23 mouse cellular contexts compared by ENCODE assay signal in the genomic region with DNA sequence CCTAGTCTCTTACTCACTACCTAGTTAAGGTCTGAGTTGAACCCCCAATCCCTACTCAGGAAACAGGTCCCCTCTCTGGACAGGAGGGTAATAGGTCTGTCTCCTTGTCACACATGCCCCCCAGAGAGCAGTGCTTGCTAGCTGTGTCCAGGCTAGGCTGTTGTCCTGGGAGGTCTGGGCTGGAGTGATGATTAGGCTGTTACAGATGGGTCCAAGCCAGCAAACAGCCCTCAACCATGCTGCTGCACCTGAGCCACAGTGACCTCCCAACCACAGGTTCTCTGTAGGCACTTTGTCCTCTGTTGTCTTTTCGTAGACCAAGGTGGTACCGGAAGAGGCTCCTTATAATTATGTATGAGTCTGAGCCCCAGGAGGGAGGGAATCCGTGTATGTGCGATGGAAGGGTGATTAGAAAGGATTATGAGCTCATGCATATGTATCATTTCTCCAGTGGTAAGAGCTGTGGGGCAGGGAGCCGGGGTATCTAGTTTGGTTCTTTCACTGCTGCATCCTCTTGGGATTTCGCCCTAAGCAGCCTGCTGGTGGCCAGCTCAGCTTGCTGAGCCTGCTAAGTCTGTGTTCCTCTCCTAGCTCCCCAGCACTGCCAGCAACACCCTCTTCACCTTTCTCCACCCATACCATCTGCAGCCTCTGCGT. TPM values are rescaled to one million over a fixed set of nuclear protein-coding genes. Genes with fewer than 3 reads are reported as not detected.
DNase-seq lines count a peak whose midpoint lies in the region; ATAC-seq and TF ChIP-seq lines count a peak whose summit lies in the region.
"Had no signal": no experiment of that assay in that cellular context is flagged by ENCODE, and none has a peak within 500 bp of the region (broad histone marks: within the 10 kb centered on the region; RNA-seq: fewer than 3 reads in every experiment).

No protein-coding gene starts in this region.

- H3K27ac ChIP-seq in forebrain, embryonic 11.5 days (ENCODE audit: low read depth, low read length), result no peak overlapping the region
- H3K27ac ChIP-seq in forebrain, embryonic 15.5 days (replicated peaks), result no peak overlapping the region
- H3K27ac ChIP-seq in midbrain, embryonic 10.5 days (replicated peaks), result peak overlapping the region; percentile 80
- H3K27ac ChIP-seq in midbrain, postnatal 0 days (ENCODE audit: low read depth, low read length), result no peak overlapping the region
- H3K27ac ChIP-seq in midbrain, embryonic 11.5 days (ENCODE audit: low read depth, low read length), result peak overlapping the region; percentile 59
- H3K27ac ChIP-seq: heart, embryonic 13.5 days; layer of hippocampus, adult 2 months; stomach, embryonic 15.5 days had no signal

- H3K36me3 ChIP-seq in forebrain, embryonic 11.5 days (ENCODE audit: control insufficient read depth, insufficient read depth, low read length), result no peaks in the 10 kb centered on the region
- no peaks in the 10 kb centered on the region for H3K36me3 ChIP-seq in forebrain, embryonic 15.5 days
- H3K36me3 ChIP-seq in midbrain, embryonic 10.5 days, result peaks cover 22% of the 10 kb centered on the region; the same call in 1 of the 2 replicates
- peaks cover 13% of the 10 kb centered on the region for H3K36me3 ChIP-seq in midbrain, postnatal 0 days (ENCODE audit: insufficient read depth, low read length)
- no peaks in the 10 kb centered on the region for H3K36me3 ChIP-seq in midbrain, embryonic 11.5 days (ENCODE audit: control insufficient read depth, insufficient read depth, low read length)

- no peaks in the 10 kb centered on the region for H3K4me1 ChIP-seq in forebrain, embryonic 11.5 days (replicated peaks; ENCODE audit: control insufficient read depth, insufficient read depth, low read length)
- peaks cover 10% of the 10 kb centered on the region; the same call in 1 of the 2 replicates for H3K4me1 ChIP-seq in forebrain, embryonic 15.5 days
- H3K4me1 ChIP-seq in midbrain, embryonic 10.5 days, result peaks cover 27% of the 10 kb centered on the region
- H3K4me1 ChIP-seq in midbrain, postnatal 0 days (ENCODE audit: insufficient read depth, low read length), result no peaks in the 10 kb centered on the region
- H3K4me1 ChIP-seq in midbrain, embryonic 11.5 days (ENCODE audit: control insufficient read depth, insufficient read depth, low read length), result peaks cover 12% of the 10 kb centered on the region
- H3K4me1 ChIP-seq: heart, embryonic 13.5 days; stomach, embryonic 15.5 days had no signal

- 54% methylated on average over 7 of the region's 7 CpGs for WGBS in forebrain, embryonic 11.5 days
- 31% methylated on average over 7 of the region's 7 CpGs for WGBS in forebrain, embryonic 15.5 days
- WGBS in midbrain, embryonic 10.5 days, result 56% methylated on average over 7 of the region's 7 CpGs
- 21% methylated on average over 7 of the region's 7 CpGs for WGBS in midbrain, postnatal 0 days
- WGBS in midbrain, embryonic 11.5 days, result 33% methylated on average over 7 of the region's 7 CpGs

- H3K4me2 ChIP-seq in forebrain, embryonic 11.5 days (ENCODE audit: low read depth, low read length, severe bottlenecking), result no peak overlapping the region
- no peak overlapping the region for H3K4me2 ChIP-seq in forebrain, embryonic 15.5 days (replicated peaks)
- H3K4me2 ChIP-seq in midbrain, postnatal 0 days (ENCODE audit: low read depth, low read length, poor library complexity, severe bottlenecking), result no peak overlapping the region
- H3K4me2 ChIP-seq in midbrain, embryonic 11.5 days, result no peak overlapping the region
- H3K4me2 ChIP-seq: heart, embryonic 13.5 days; stomach, embryonic 15.5 days had no signal

- H3K9me3 ChIP-seq in forebrain, embryonic 11.5 days (ENCODE audit: control insufficient read depth, low read length), result no peaks in the 10 kb centered on the region
- no peaks in the 10 kb centered on the region for H3K9me3 ChIP-seq in forebrain, embryonic 15.5 days
- no peaks in the 10 kb centered on the region for H3K9me3 ChIP-seq in midbrain, embryonic 10.5 days (replicated peaks)
- no peaks in the 10 kb centered on the region for H3K9me3 ChIP-seq in midbrain, postnatal 0 days (ENCODE audit: low read length)
- H3K9me3 ChIP-seq in midbrain, embryonic 11.5 days (ENCODE audit: control insufficient read depth, low read length), result no peaks in the 10 kb centered on the region
- H3K9me3 ChIP-seq: heart, embryonic 13.5 days; stomach, embryonic 15.5 days had no signal

- ATAC-seq in forebrain, embryonic 11.5 days (replicated peaks; ENCODE audit: low FRiP score), result peak; percentile 51
- no peak for ATAC-seq in forebrain, embryonic 15.5 days (replicated peaks)
- ATAC-seq in midbrain, postnatal 0 days (ENCODE audit: low FRiP score), result no peak
- peak; percentile 86 for ATAC-seq in midbrain, embryonic 11.5 days (ENCODE audit: low FRiP score)
- ATAC-seq: inflammation-experienced regulatory T-cells, adult 6 months had no signal

- H3K4me3 ChIP-seq in forebrain, embryonic 11.5 days (ENCODE audit: low read depth, low read length), result no peak overlapping the region
- H3K4me3 ChIP-seq in forebrain, embryonic 15.5 days, result no peak overlapping the region
- no peak overlapping the region for H3K4me3 ChIP-seq in midbrain, embryonic 10.5 days
- no peak overlapping the region for H3K4me3 ChIP-seq in midbrain, postnatal 0 days (ENCODE audit: low read depth, low read length)
- H3K4me3 ChIP-seq in midbrain, embryonic 11.5 days (ENCODE audit: low read depth, low read length), result no peak overlapping the region
- H3K4me3 ChIP-seq: heart, embryonic 13.5 days; layer of hippocampus, adult 2 months; stomach, embryonic 15.5 days had no signal

- H3K9ac ChIP-seq in forebrain, embryonic 11.5 days (ENCODE audit: low read length), result no peak overlapping the region
- H3K9ac ChIP-seq in forebrain, embryonic 15.5 days (replicated peaks), result no peak overlapping the region
- H3K9ac ChIP-seq in midbrain, postnatal 0 days (replicated peaks; ENCODE audit: low read length, poor library complexity, severe bottlenecking), result no peak overlapping the region
- no peak overlapping the region for H3K9ac ChIP-seq in midbrain, embryonic 11.5 days (ENCODE audit: low read length)
- H3K9ac ChIP-seq: heart, embryonic 13.5 days; stomach, embryonic 15.5 days had no signal

- H3K27me3 ChIP-seq in forebrain, embryonic 11.5 days (ENCODE audit: control insufficient read depth, insufficient read depth, low read length), result no peaks in the 10 kb centered on the region
- no peaks in the 10 kb centered on the region for H3K27me3 ChIP-seq in forebrain, embryonic 15.5 days
- H3K27me3 ChIP-seq in midbrain, embryonic 10.5 days (ENCODE audit: low read depth, poor library complexity, severe bottlenecking), result no peaks in the 10 kb centered on the region
- H3K27me3 ChIP-seq in midbrain, postnatal 0 days (ENCODE audit: insufficient read depth, low read length), result no peaks in the 10 kb centered on the region; the same call in 1 of the 2 replicates
- H3K27me3 ChIP-seq in midbrain, embryonic 11.5 days (ENCODE audit: control insufficient read depth, insufficient read depth, low read length), result no peaks in the 10 kb centered on the region
- H3K27me3 ChIP-seq: heart, embryonic 13.5 days; stomach, embryonic 15.5 days had no signal

- TF ChIP-seq CTCF in midbrain, postnatal 0 days (IDR thresholded peaks at IDR 0.05), result no peak

- no peak for DNase-seq in forebrain, embryonic 11.5 days (ENCODE audit: low spot score)
- DNase-seq in midbrain, embryonic 10.5 days (ENCODE audit: low spot score), result peak; percentile 42
- no peak for DNase-seq in midbrain, postnatal 0 days (ENCODE audit: low spot score)
- peak; percentile 91 for DNase-seq in midbrain, embryonic 11.5 days (ENCODE audit: low spot score, missing footprints)
- no peak for DNase-seq in gastrocnemius, adult 8-10 months (ENCODE audit: low spot score in 2 of 2)
- no peak for DNase-seq in urinary bladder, postnatal 36 days (ENCODE audit: low spot score in 2 of 2)
- DNase-seq: B cell, adult 2 months; cerebellum, adult 2 months; gastrocnemius, postnatal 10 days; heart, adult 18-20 months; kidney, adult 2 months; kidney, postnatal 14 days; layer of hippocampus, postnatal 36 days; liver; lung, postnatal 10 days; retina, postnatal 1 day; thymus, adult 18-20 months; thymus, postnatal 4 days had no signal

RNA-seq across cellular contexts. Expression of a gene that starts 34.2 kb away (rescaled TPM):
- 58.4 and 65.5 TPM in 2 replicates for polyA plus RNA-seq in forebrain, embryonic 11.5 days (2014; fragmentation: Nextera tagmentation; extraction: Ambion mirVana)
- 51.4 and 51.7 TPM in 2 replicates for polyA plus RNA-seq in forebrain, embryonic 15.5 days (2015; fragmentation: Nextera tagmentation; extraction: Ambion mirVana)
- 73.7 and 73.9 TPM in 2 replicates for polyA plus RNA-seq in midbrain, embryonic 10.5 days (2016; fragmentation: Nextera tagmentation; extraction: Ambion mirVana)
- total RNA-seq in midbrain, postnatal 0 days (2014; rRNA removed), result 57.4 and 60.8 TPM in 2 replicates
- 69.8 and 70.1 TPM in 2 replicates for polyA plus RNA-seq in midbrain, postnatal 0 days (2015; fragmentation: Nextera tagmentation; extraction: Ambion mirVana)
- 64.9 and 67.3 TPM in 2 replicates for polyA plus RNA-seq in midbrain, embryonic 11.5 days (2014; fragmentation: Nextera tagmentation; extraction: Ambion mirVana)
- 10 to 100 TPM; 27.4 to 31.8 (median 29.4) TPM for total RNA-seq in gastrocnemius, adult 8-10 months (2022)

Comparison
In these comparisons a context has a peak if more than half of its experiments do, and no peak if none do; other contexts are left out.
1. ATAC-seq: peak in forebrain, embryonic 11.5 days (single experiment) and midbrain, embryonic 11.5 days (single experiment); none in forebrain, embryonic 15.5 days (single experiment) and midbrain, postnatal 0 days (single experiment).
2. DNase-seq: peak in midbrain, embryonic 10.5 days (single experiment) and midbrain, embryonic 11.5 days (single experiment); none in forebrain, embryonic 11.5 days (single experiment), midbrain, postnatal 0 days (single experiment), gastrocnemius, adult 8-10 months (0 of 2) and urinary bladder, postnatal 36 days (0 of 2).
3. H3K27ac ChIP-seq: peak in midbrain, embryonic 10.5 days (single experiment) and midbrain, embryonic 11.5 days (single experiment); none in forebrain, embryonic 11.5 days (single experiment), forebrain, embryonic 15.5 days (single experiment) and midbrain, postnatal 0 days (single experiment).